Mouse (Mus musculus): ENCODE measurements at regions not wholly inside any gene's neighbourhood (a gene's known extent, or its start where the extent isn't known, plus 50 kb on each side); places are given as distances from the start of the nearest gene placed in this dataset.
A peak's percentile ranks its signal among the peaks of the same experiment; 100 is the strongest.

DNA sequence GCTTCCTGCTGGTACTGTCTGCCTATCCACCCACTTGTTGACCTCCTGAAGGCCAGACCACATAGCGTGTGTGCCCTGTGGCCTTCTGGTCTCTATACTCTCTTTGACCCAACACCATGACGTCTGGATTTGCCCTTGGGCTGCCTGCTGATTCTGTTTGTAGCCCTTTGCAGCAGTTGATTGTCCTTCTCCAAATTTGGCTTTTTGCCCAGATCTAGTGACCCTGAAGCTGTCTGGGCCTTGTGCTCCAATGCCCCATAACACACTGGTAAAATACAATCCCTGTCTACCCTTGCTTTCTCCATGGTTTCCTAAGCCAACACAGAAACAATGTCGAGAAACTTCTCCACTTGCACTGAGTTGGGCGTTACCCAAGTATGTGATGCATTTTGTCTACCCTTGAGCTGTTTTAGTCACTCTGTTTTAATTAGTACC, 979.3 kb downstream of the Epha4 start:
- no peak overlapping the region for H3K4me2 ChIP-seq (ENCODE audit: low read depth, low read length)
- no peak overlapping the region for H3K9ac ChIP-seq (ENCODE audit: low read depth, low read length)
- H3K9me3 ChIP-seq (ENCODE audit: control insufficient read depth, low read length): no peaks in the 10 kb centered on the region
- H3K36me3 ChIP-seq (ENCODE audit: control insufficient read depth, insufficient read depth, low read length): no peaks in the 10 kb centered on the region
- H3K27ac ChIP-seq (replicated peaks; ENCODE audit: low read depth, low read length): no peak overlapping the region
- H3K4me3 ChIP-seq (ENCODE audit: low read depth, low read length): no peak overlapping the region
- peak; percentile 75 for ATAC-seq (ENCODE audit: low read depth)
- 51% methylated on average over 4 of the region's 4 CpGs for WGBS
- H3K27me3 ChIP-seq (replicated peaks; ENCODE audit: control insufficient read depth, insufficient read depth, low read length): no peaks in the 10 kb centered on the region
- no peaks in the 10 kb centered on the region for H3K4me1 ChIP-seq (ENCODE audit: control insufficient read depth, insufficient read depth, low read length)
- peak; percentile 12 for DNase-seq (ENCODE audit: low spot score)

DNA sequence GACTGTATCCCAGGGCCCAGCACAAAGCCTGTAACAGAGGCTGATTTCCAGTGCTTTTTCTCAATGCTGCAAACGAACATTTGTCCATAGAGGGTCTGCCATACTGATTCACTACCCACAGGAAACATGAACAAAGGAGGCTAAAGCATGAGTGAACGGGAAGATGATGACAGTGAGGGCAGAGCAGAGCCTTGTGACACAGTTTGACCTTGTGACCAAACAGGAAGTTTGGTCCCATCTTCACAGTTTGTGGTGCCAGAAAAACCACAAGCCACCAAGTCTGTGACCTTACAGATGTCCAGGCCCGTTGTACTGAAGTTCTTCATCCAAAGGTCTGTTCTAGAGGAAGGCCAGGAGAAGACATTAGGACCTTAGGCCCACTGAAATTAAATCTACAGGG, 974.4 kb downstream of the Epha4 start:
- WGBS: 64% methylated on average over 3 of the region's 3 CpGs
- DNase-seq (ENCODE audit: low spot score): no peak
- ATAC-seq (ENCODE audit: low read depth): no peak

DNA sequence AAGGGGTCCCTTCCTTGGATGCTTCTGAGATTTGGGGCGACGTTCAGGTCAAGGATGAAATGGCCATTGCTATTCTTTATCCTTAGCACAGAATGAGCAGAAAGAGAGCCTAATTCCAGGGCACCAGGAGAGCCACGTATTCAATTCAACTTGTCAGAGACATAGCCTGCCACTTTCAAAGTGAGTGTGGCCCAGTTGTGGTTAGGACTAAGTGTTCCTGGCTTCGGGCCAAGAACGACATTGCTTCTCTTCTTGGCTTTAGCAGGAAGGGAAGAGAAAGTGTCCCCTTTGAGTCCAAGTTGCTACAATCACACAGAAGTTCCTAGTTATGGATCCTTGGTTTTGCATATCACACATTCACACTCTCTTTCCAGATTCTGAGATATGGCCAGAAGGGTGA, 964.0 kb downstream of the Epha4 start:
- H3K27me3 ChIP-seq (replicated peaks; ENCODE audit: control insufficient read depth, insufficient read depth, low read length): no peaks in the 10 kb centered on the region
- DNase-seq (ENCODE audit: low spot score) (peak; percentile 72), ATAC-seq (ENCODE audit: low read depth) (no peak)
- no peaks in the 10 kb centered on the region for H3K9me3 ChIP-seq (ENCODE audit: control insufficient read depth, low read length)
- H3K4me3 ChIP-seq (ENCODE audit: low read depth, low read length): no peak overlapping the region
- WGBS: 54% methylated on average over 5 of the region's 5 CpGs
- H3K4me1 ChIP-seq (ENCODE audit: control insufficient read depth, insufficient read depth, low read length): peaks cover 6% of the 10 kb centered on the region; the same call in 1 of the 2 replicates
- H3K27ac ChIP-seq (replicated peaks; ENCODE audit: low read depth, low read length): no peak overlapping the region
- no peak overlapping the region for H3K4me2 ChIP-seq (ENCODE audit: low read depth, low read length)
- no peak overlapping the region for H3K9ac ChIP-seq (ENCODE audit: low read depth, low read length)
- no peaks in the 10 kb centered on the region for H3K36me3 ChIP-seq (ENCODE audit: control insufficient read depth, insufficient read depth, low read length)

More for the DNA sequence above, 974.4 kb downstream of the Epha4 start:
- H3K36me3 ChIP-seq (ENCODE audit: control insufficient read depth, insufficient read depth, low read length): no peaks in the 10 kb centered on the region
- no peak overlapping the region for H3K27ac ChIP-seq (replicated peaks; ENCODE audit: low read depth, low read length)
- no peaks in the 10 kb centered on the region for H3K9me3 ChIP-seq (ENCODE audit: control insufficient read depth, low read length)
- no peak overlapping the region for H3K4me3 ChIP-seq (ENCODE audit: low read depth, low read length)
- H3K9ac ChIP-seq (ENCODE audit: low read depth, low read length): no peak overlapping the region
- no peak overlapping the region for H3K4me2 ChIP-seq (ENCODE audit: low read depth, low read length)
- H3K4me1 ChIP-seq (ENCODE audit: control insufficient read depth, insufficient read depth, low read length): no peaks in the 10 kb centered on the region
- H3K27me3 ChIP-seq (replicated peaks; ENCODE audit: control insufficient read depth, insufficient read depth, low read length): no peaks in the 10 kb centered on the region

DNA sequence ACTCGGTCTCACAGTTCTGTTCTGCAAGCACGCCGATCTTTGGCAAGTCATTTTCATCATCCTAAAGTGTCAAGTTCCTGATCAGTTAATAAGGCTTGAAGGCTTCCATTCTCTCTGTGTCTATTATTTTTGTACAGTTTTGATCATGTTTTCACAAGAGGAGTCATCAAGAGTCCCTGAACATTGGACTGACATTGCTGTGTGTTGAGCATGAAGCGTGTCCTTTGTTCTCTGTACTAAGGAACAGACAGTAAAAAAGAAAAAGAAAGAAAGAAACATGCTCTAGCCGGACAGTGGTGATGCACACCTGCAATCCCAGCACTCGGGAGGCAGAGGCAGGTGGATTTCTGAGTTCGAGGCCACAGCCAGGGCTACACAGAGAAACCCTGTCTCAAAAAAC, 955.4 kb downstream of the Epha4 start:
- no peaks in the 10 kb centered on the region for H3K27me3 ChIP-seq (replicated peaks; ENCODE audit: control insufficient read depth, insufficient read depth, low read length)
- no peak overlapping the region for H3K9ac ChIP-seq (ENCODE audit: low read depth, low read length)
- no peak overlapping the region for H3K27ac ChIP-seq (replicated peaks; ENCODE audit: low read depth, low read length)
- no peaks in the 10 kb centered on the region for H3K36me3 ChIP-seq (ENCODE audit: control insufficient read depth, insufficient read depth, low read length)
- no peak for DNase-seq (ENCODE audit: low spot score)
- H3K4me1 ChIP-seq (ENCODE audit: control insufficient read depth, insufficient read depth, low read length): no peaks in the 10 kb centered on the region
- H3K9me3 ChIP-seq (ENCODE audit: control insufficient read depth, low read length): no peaks in the 10 kb centered on the region
- 89% methylated on average over 7 of the region's 7 CpGs for WGBS
- ATAC-seq (ENCODE audit: low read depth): no peak
- no peak overlapping the region for H3K4me2 ChIP-seq (ENCODE audit: low read depth, low read length)
- no peak overlapping the region for H3K4me3 ChIP-seq (ENCODE audit: low read depth, low read length)

DNA sequence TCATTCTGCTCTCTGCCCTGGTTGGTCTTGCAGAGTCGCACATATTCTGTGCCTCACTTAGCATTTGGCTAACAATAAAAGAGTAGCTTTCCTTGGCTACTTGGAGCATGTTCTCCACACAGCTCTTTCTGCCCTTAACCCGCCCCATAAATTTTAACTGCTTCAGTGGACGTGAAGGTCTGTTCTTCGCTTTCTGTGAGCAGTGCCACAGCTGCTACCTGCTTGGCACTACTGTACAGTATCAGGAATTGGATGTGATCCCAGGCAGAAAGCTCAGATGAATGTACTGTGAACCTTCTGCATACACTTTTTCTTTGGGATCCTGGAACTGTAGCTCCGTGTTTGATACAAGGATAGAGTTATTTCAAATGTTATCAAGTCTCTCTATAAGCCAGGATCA, 939.4 kb downstream of the Epha4 start:
- Histone ChIP-seq H3K27ac (replicated peaks; ENCODE audit: low read depth, low read length) (no peak overlapping the region), H3K36me3 (ENCODE audit: control insufficient read depth, insufficient read depth, low read length) (no peaks in the 10 kb centered on the region), H3K27me3 (replicated peaks; ENCODE audit: control insufficient read depth, insufficient read depth, low read length) (no peaks in the 10 kb centered on the region), H3K4me1 (ENCODE audit: control insufficient read depth, insufficient read depth, low read length) (no peaks in the 10 kb centered on the region), H3K9ac (ENCODE audit: low read depth, low read length) (no peak overlapping the region), H3K4me2 (ENCODE audit: low read depth, low read length) (no peak overlapping the region), H3K9me3 (ENCODE audit: control insufficient read depth, low read length) (peaks cover under 1% of the 10 kb centered on the region; the same call in 1 of the 2 replicates), H3K4me3 (ENCODE audit: low read depth, low read length) (no peak overlapping the region)
- DNase-seq (ENCODE audit: low spot score) (no peak), ATAC-seq (ENCODE audit: low read depth) (no peak)
- WGBS: 73% methylated on average over 5 of the region's 5 CpGs

DNA sequence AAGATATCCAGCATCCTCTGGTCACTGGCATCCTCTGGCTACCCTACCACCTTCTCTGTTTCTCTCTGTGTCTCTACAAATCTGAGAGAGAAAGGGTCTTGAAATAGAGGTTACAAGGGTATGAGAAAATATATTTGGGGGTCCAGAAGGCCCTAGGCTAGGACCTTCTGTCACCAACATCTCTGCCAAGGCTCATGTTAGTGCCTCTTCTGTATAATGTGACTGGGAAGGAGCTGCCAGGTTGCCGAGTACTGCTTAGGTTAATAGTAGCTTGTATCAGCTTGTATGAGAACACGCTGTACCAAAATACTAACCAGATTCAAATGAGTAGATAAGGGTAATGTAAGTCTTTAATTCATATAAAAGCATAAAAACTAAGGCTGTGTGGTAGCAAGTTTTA, 929.0 kb downstream of the Epha4 start:
- no peak overlapping the region for H3K4me3 ChIP-seq (ENCODE audit: low read depth, low read length)
- H3K4me2 ChIP-seq (ENCODE audit: low read depth, low read length): no peak overlapping the region
- H3K9ac ChIP-seq (ENCODE audit: low read depth, low read length): no peak overlapping the region
- no peaks in the 10 kb centered on the region for H3K4me1 ChIP-seq (ENCODE audit: control insufficient read depth, insufficient read depth, low read length)
- no peak for DNase-seq (ENCODE audit: low spot score)
- ATAC-seq (ENCODE audit: low read depth): no peak
- no peak overlapping the region for H3K27ac ChIP-seq (replicated peaks; ENCODE audit: low read depth, low read length)
- no peaks in the 10 kb centered on the region for H3K27me3 ChIP-seq (replicated peaks; ENCODE audit: control insufficient read depth, insufficient read depth, low read length)
- 84% methylated on average over 2 of the region's 2 CpGs for WGBS
- peaks cover 3% of the 10 kb centered on the region for H3K9me3 ChIP-seq (ENCODE audit: control insufficient read depth, low read length)
- H3K36me3 ChIP-seq (ENCODE audit: control insufficient read depth, insufficient read depth, low read length): no peaks in the 10 kb centered on the region

DNA sequence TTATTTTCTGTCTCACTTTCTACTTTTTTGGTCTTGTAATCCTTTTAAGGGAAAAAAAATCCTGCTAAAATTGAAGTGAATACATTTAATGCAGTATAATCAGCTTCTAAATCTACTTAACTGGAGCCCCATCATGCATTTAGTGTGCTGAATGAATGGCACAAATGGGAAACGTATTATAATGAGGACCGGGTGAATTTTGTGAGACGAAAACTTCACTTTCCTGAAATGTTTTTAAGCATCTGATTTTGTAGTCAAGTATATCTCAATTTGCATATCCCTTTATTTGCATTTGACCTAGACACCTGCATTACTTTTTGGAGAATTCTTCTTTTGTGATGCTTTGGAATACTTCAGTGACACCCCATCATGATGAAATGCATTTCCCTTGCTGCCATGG, 889.1 kb downstream of the Epha4 start:
- Histone ChIP-seq H3K36me3 (ENCODE audit: control insufficient read depth, insufficient read depth, low read length) (no peaks in the 10 kb centered on the region), H3K4me3 (ENCODE audit: low read depth, low read length) (no peak overlapping the region), H3K9ac (ENCODE audit: low read depth, low read length) (no peak overlapping the region), H3K27ac (replicated peaks; ENCODE audit: low read depth, low read length) (no peak overlapping the region), H3K4me2 (ENCODE audit: low read depth, low read length) (no peak overlapping the region), H3K4me1 (ENCODE audit: control insufficient read depth, insufficient read depth, low read length) (no peaks in the 10 kb centered on the region), H3K9me3 (ENCODE audit: control insufficient read depth, low read length) (no peaks in the 10 kb centered on the region), H3K27me3 (replicated peaks; ENCODE audit: control insufficient read depth, insufficient read depth, low read length) (no peaks in the 10 kb centered on the region)
- 75% methylated on average over 3 of the region's 3 CpGs for WGBS
- no peak for DNase-seq (ENCODE audit: low spot score)
- ATAC-seq (ENCODE audit: low read depth): no peak

DNA sequence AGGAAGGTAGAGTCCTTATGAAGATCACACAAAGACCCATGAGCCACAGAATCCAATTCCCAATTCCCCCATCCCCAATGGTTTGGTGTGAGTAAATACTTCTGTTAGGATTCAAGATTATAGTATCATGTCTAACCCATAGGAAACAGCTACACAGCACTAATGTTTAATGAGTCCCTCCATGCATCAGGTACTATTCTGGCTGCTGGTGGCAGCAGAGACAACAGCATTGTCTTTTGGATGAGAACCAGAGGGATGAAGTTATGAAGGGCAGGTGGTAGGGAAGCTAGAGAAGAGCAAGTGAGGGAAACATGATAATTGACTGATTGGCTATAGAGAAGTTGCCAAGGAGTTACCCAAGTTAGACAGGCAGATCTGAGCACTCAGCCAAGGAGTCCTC, 885.0 kb downstream of the Epha4 start:
- H3K4me2 ChIP-seq (ENCODE audit: low read depth, low read length): no peak overlapping the region
- H3K9ac ChIP-seq (ENCODE audit: low read depth, low read length): no peak overlapping the region
- H3K27me3 ChIP-seq (replicated peaks; ENCODE audit: control insufficient read depth, insufficient read depth, low read length): no peaks in the 10 kb centered on the region
- no peaks in the 10 kb centered on the region for H3K36me3 ChIP-seq (ENCODE audit: control insufficient read depth, insufficient read depth, low read length)
- DNase-seq (ENCODE audit: low spot score) (no peak), ATAC-seq (ENCODE audit: low read depth) (no peak)
- H3K4me3 ChIP-seq (ENCODE audit: low read depth, low read length): no peak overlapping the region
- H3K27ac ChIP-seq (replicated peaks; ENCODE audit: low read depth, low read length): no peak overlapping the region
- H3K9me3 ChIP-seq (ENCODE audit: control insufficient read depth, low read length): no peaks in the 10 kb centered on the region
- H3K4me1 ChIP-seq (ENCODE audit: control insufficient read depth, insufficient read depth, low read length): no peaks in the 10 kb centered on the region

DNA sequence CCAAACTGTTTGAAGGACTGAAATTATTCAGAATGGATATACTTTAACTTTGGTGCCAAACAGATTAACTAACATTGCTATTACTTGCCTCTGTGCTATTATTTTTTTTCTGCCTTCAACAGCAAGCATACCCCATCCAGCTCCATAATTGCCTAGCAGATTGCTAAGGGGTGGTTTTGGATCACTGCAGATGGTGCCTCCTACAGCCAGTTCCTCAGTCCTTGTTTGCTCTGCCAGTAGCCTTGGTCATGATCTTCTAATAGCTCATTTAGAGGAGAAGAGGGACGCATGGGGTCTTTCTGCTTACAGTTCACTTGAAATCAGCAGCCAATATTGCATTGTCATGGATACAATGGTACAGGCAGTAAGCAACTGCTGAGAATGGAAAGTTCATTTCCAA, 880.8 kb downstream of the Epha4 start:
- H3K27me3 ChIP-seq (replicated peaks; ENCODE audit: control insufficient read depth, insufficient read depth, low read length): no peaks in the 10 kb centered on the region
- DNase-seq (ENCODE audit: low spot score): no peak
- no peak overlapping the region for H3K4me2 ChIP-seq (ENCODE audit: low read depth, low read length)
- no peaks in the 10 kb centered on the region for H3K36me3 ChIP-seq (ENCODE audit: control insufficient read depth, insufficient read depth, low read length)
- ATAC-seq (ENCODE audit: low read depth): no peak
- no peaks in the 10 kb centered on the region for H3K4me1 ChIP-seq (ENCODE audit: control insufficient read depth, insufficient read depth, low read length)
- H3K9me3 ChIP-seq (ENCODE audit: control insufficient read depth, low read length): no peaks in the 10 kb centered on the region
- H3K9ac ChIP-seq (ENCODE audit: low read depth, low read length): no peak overlapping the region
- no peak overlapping the region for H3K27ac ChIP-seq (replicated peaks; ENCODE audit: low read depth, low read length)
- H3K4me3 ChIP-seq (ENCODE audit: low read depth, low read length): no peak overlapping the region
- WGBS: 71% methylated on average over 1 of the region's 1 CpGs
